Mouse (Mus musculus) megakaryocyte, embryonic 14.5 days (primary cell): ENCODE data around the gene Rasl12.

Experiments
- FLI1 ChIP-seq: IDR thresholded peaks from 2 replicates; pipeline ENCODE4 v1.6.1; 2012; ENCODE audit warnings: low read length, inconsistent platforms, mixed read lengths
- GATA1 ChIP-seq: IDR thresholded peaks from 3 replicates; pipeline ENCODE4 v1.6.1; 2012; ENCODE audit warnings: mixed read lengths, low read length, inconsistent platforms, borderline replicate concordance

DNA sequence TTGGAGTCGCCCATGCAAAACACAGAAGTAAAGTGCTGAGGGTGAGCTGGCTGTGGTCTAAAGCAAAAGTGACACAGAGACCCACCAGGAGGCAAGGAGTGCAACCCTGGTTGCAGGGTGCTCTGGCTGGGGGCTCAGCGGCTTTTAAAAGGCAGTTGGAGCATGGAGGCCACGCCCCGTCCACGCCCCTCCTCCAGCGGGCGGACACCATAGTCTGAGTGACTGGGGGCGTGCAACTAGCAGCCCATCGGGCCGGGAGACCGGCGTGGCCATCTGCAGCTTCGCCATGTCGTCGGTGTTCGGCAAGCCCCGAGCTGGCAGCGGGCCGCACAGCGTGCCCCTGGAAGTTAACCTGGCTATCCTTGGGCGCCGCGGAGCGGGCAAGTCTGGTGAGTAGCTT, at the start of gene Rasl12:
- TF ChIP-seq GATA1, result no peak
- no peak for TF ChIP-seq FLI1
